Mouse (Mus musculus) hindbrain, embryonic 14.5 days (tissue): ENCODE measurements at regions not wholly inside any gene's neighbourhood (a gene's known extent, or its start where the extent isn't known, plus 50 kb on each side); places are given as distances from the start of the nearest gene placed in this dataset.

Experiments used
- ATAC-seq: fragments of 200-750 bp; cut with Nextera tagmentation; 2 replicates; pipeline ENCODE4 v1.8.0; 2017; ENCODE audit warnings: moderate number of reproducible peaks, mild to moderate bottlenecking, moderate TSS enrichment, moderate library complexity; ENCODE audit not compliant: low FRiP score
- DNase-seq: peaks from one replicate; pipeline ENCODE4 v3.0.0-alpha.2; 2015; ENCODE audit warnings: low spot score
- H3K27ac ChIP-seq: fragments of 300-500 bp; sonication (generic); 2 replicates; pipeline ENCODE4 v1.5.1; 2014; ENCODE audit warnings: mild to moderate bottlenecking, moderate library complexity
- H3K27me3 ChIP-seq: fragments of 300-500 bp; sonication (generic); 2 replicates; pipeline ENCODE4 v1.6.1; 2014; ENCODE audit warnings: mild to moderate bottlenecking, low read length, mixed read lengths; ENCODE audit not compliant: control insufficient read depth, insufficient read depth
- H3K36me3 ChIP-seq: fragments of 300-500 bp; sonication (generic); replicated peaks from 2 replicates; pipeline ENCODE4 v1.6.1; 2014; ENCODE audit not compliant: control insufficient read depth, insufficient read depth
- H3K4me1 ChIP-seq: fragments of 300-500 bp; sonication (generic); replicated peaks from 2 replicates; pipeline ENCODE4 v1.6.1; 2014; ENCODE audit warnings: antibody characterized with exemption, low read length, mixed read lengths; ENCODE audit not compliant: control insufficient read depth, insufficient read depth
- H3K4me2 ChIP-seq: fragments of 300-500 bp; sonication (generic); replicated peaks from 2 replicates; pipeline ENCODE4 v1.6.1; 2014; ENCODE audit warnings: mild to moderate bottlenecking, moderate library complexity
- H3K4me3 ChIP-seq: fragments of 300-500 bp; sonication (generic); replicated peaks from 2 replicates; pipeline ENCODE4 v1.5.1; 2014; ENCODE audit warnings: mild to moderate bottlenecking, low read length
- H3K9ac ChIP-seq: fragments of 300-500 bp; sonication (generic); 2 replicates; pipeline ENCODE4 v1.6.1; 2014
- H3K9me3 ChIP-seq: fragments of 300-500 bp; sonication (generic); 2 replicates; pipeline ENCODE4 v1.6.1; 2016; ENCODE audit warnings: low read length; ENCODE audit not compliant: control insufficient read depth
- WGBS: fragments of 180-500 bp; shearing (Covaris S2); extraction: QIAGEN DNeasy Blood & Tissue Kit; methylation state at CpG from one replicate; pipeline ENCODE4 v1.1.7; 2014; 5-methylcytosine and 5-hydroxymethylcytosine counted together

DNA sequence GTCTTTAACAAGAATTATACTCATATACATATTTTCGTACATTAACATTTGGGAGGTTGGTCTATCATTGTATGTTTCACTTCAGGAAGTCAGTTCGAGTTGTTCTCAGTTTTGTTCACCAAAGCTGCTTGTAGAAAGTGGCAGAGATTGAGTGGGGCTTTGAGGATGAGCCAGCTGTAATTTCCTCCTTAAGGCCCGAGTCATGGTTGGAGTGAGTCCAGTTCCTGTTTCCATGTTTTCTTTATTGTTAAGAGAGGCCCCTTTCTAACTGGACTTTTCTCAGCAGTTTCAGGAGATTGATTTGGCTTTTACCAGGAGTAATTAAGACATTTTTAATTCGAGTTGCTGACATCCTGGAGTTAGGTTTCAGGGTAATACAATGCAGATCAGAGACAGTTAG, 107.7 kb downstream of the Ccdc71l start:
- ATAC-seq (no peak), DNase-seq (no peak)
- no peaks in the 10 kb centered on the region for H3K36me3 ChIP-seq
- no peaks in the 10 kb centered on the region for H3K27me3 ChIP-seq
- no peak overlapping the region for H3K27ac ChIP-seq
- H3K9me3 ChIP-seq, result no peaks in the 10 kb centered on the region
- WGBS, result 66% methylated on average over 4 of the region's 4 CpGs
- H3K4me1 ChIP-seq, result no peaks in the 10 kb centered on the region
- no peak overlapping the region for H3K4me2 ChIP-seq
- no peak overlapping the region for H3K4me3 ChIP-seq
- H3K9ac ChIP-seq, result no peak overlapping the region

- no peak overlapping the region for H3K4me2 ChIP-seq
- H3K4me3 ChIP-seq, result no peak overlapping the region
- ATAC-seq, result no peak
- H3K9me3 ChIP-seq, result no peaks in the 10 kb centered on the region
- H3K9ac ChIP-seq, result no peak overlapping the region
- WGBS, result 53% methylated on average over 2 of the region's 2 CpGs
- H3K4me1 ChIP-seq, result no peaks in the 10 kb centered on the region
- H3K27me3 ChIP-seq, result no peaks in the 10 kb centered on the region
- no peaks in the 10 kb centered on the region for H3K36me3 ChIP-seq
- no peak for DNase-seq
- no peak overlapping the region for H3K27ac ChIP-seq
Observed at GRCm38 (mm10) chr12:32486729-32487128, 108.2 kb downstream of the Ccdc71l start.

DNA sequence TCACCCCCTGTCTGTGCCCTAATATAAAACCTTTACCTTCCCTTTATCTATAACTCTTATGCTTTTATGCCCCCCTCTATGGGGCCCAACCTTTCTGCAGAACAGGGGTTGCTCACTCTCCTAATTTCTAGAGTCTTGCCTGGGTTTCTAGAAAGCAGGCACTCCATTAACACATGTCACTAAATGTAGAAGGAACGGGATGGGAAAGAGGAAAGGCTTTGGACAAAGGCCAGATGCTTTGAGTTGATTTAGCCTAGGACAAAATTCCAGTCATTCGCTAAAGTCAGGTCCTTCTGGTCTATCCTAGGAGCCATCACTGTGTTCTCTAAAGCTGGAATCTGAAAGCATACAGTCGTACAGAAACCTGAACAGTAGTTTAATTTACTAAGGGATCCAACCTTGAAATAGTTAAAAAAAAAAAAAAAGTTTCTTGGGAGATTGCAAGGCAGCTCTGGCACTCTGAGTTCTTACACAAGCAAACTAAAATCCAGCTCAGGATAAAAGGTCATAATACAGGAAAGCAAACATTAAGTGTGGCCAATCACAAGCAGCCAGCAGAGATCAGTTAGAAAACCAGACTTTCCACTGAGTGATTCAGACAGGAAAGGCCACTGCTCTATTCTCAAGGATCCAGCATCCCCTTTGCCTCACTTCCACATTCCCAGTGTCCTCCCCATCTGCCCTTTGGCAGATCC, 109.5 kb downstream of the Ccdc71l start:
- H3K36me3 ChIP-seq, result no peaks in the 10 kb centered on the region
- no peak overlapping the region for H3K4me2 ChIP-seq
- H3K9me3 ChIP-seq, result no peaks in the 10 kb centered on the region
- ATAC-seq (no peak), DNase-seq (no peak)
- H3K4me1 ChIP-seq, result no peaks in the 10 kb centered on the region
- H3K27me3 ChIP-seq, result no peaks in the 10 kb centered on the region
- no peak overlapping the region for H3K9ac ChIP-seq
- WGBS, result 77% methylated on average over 3 of the region's 3 CpGs
- no peak overlapping the region for H3K4me3 ChIP-seq
- H3K27ac ChIP-seq, result no peak overlapping the region

- Histone ChIP-seq H3K9me3 (no peaks in the 10 kb centered on the region), H3K27ac (no peak overlapping the region), H3K27me3 (no peaks in the 10 kb centered on the region), H3K4me1 (no peaks in the 10 kb centered on the region), H3K9ac (no peak overlapping the region), H3K4me2 (no peak overlapping the region), H3K4me3 (no peak overlapping the region), H3K36me3 (no peaks in the 10 kb centered on the region)
- ATAC-seq, result no peak
- WGBS, result 56% methylated on average over 1 of the region's 1 CpGs
- DNase-seq, result no peak
Observed at GRCm38 (mm10) chr12:32488578-32488892, 110.0 kb downstream of the Ccdc71l start.

DNA sequence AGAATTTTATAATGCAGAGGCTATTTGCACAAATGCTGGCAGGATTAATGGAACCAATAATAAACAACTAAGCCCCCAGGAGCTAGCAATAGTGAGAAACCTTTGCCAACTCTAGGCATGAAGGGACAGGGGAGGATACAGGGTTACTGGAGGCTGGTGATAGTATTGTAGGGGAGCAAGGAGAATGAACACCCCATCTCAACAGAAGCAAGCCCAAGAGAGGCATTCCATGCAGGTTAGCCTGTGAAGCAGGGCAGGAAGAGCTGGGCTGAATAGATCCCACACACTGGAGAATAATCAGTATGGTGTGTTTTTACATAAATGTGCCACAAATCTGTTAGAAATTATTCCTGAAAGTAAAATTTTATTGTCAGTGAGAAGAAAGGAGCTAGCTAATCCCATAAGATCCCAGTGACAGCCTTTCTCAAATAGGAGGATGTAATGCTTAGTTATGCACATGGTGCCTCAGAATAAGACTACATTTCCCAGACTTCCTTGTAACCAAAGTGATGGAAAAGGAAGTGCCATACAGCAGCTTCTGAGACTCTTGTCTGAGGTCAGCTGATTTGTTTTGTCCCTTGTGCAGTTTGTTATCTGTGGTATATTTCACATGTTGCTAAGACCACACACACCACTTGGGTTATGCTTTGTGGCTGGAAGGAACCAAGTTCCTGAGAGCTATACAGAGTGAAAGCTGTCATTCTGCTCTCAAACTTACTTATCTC, 111.1 kb downstream of the Ccdc71l start:
- Histone ChIP-seq H3K4me2 (0 out of 2 replicates have a peak overlapping the region, but pooled peaks have one; percentile 25), H3K9ac (no peak overlapping the region), H3K9me3 (no peaks in the 10 kb centered on the region), H3K27ac (no peak overlapping the region), H3K36me3 (no peaks in the 10 kb centered on the region), H3K27me3 (no peaks in the 10 kb centered on the region), H3K4me3 (no peak overlapping the region), H3K4me1 (no peaks in the 10 kb centered on the region)
- ATAC-seq (peak; percentile 83), DNase-seq (peak; percentile 46)

- no peaks in the 10 kb centered on the region for H3K27me3 ChIP-seq
- ATAC-seq, result no peak
Observed at GRCm38 (mm10) chr12:32504196-32504595, 125.7 kb downstream of the Ccdc71l start.

DNA sequence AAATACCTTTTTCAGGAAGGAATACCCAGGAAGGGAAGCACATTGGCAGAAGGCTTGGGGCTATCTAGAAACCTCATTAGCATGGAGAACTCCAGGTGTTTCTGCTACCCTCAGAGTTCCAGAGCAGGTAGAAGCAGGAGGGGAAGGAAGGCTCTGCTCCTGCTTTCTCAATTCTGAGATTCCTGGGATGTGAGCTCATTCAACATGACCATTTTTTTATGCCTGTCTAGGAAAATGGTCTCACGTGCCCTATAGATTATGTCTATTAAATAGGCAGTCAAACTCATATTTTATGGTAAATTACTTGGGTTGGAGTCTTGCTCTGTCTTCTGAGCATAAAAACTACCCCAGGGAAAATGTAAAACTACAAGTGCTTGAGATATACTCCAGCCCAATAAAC, 130.2 kb downstream of the Ccdc71l start:
- 86% methylated on average over 1 of the region's 1 CpGs for WGBS
- DNase-seq (no peak), ATAC-seq (no peak)
- no peaks in the 10 kb centered on the region for H3K36me3 ChIP-seq
- 0 out of 2 replicates have a peak, but pooled peaks cover 6% of the 10 kb centered on the region for H3K9me3 ChIP-seq
- H3K4me1 ChIP-seq, result no peaks in the 10 kb centered on the region
- no peak overlapping the region for H3K9ac ChIP-seq
- no peak overlapping the region for H3K4me2 ChIP-seq
- H3K27ac ChIP-seq, result no peak overlapping the region
- no peaks in the 10 kb centered on the region for H3K27me3 ChIP-seq
- H3K4me3 ChIP-seq, result no peak overlapping the region

More at GRCm38 (mm10) chr12:32504196-32504595, 125.7 kb downstream of the Ccdc71l start:
- 74% methylated on average over 3 of the region's 3 CpGs for WGBS
- Histone ChIP-seq H3K36me3 (no peaks in the 10 kb centered on the region), H3K9me3 (no peaks in the 10 kb centered on the region), H3K9ac (no peak overlapping the region), H3K27ac (no peak overlapping the region), H3K4me2 (no peak overlapping the region), H3K4me1 (no peaks in the 10 kb centered on the region), H3K4me3 (no peak overlapping the region)
- no peak for DNase-seq

DNA sequence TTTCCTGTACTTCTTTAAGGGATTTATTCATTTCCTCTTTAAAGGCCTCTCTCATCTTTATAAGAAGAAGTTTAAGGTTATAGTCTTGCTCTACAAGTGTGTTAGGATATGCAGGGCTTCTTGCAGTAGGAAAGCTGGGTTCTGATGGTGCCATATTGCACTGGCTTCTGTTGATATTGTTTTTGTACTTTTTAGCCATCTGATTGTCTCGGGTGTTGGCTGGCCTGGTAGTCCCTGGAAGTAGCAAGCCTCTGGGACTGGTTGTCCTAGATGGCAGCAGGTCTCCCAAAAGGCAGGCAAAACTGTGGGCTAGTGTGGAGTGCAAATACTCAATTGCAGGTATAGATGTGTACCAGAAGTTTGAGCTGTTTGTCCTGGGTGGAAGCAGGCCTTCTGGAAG, 147.1 kb downstream of the Ccdc71l start:
- ATAC-seq (no peak), DNase-seq (no peak)
- no peaks in the 10 kb centered on the region for H3K27me3 ChIP-seq
- no peaks in the 10 kb centered on the region for H3K36me3 ChIP-seq
- 82% methylated on average over 1 of the region's 1 CpGs for WGBS
- no peak overlapping the region for H3K9ac ChIP-seq
- no peak overlapping the region for H3K4me3 ChIP-seq
- H3K27ac ChIP-seq, result no peak overlapping the region
- no peaks in the 10 kb centered on the region for H3K9me3 ChIP-seq
- H3K4me1 ChIP-seq, result no peaks in the 10 kb centered on the region
- H3K4me2 ChIP-seq, result no peak overlapping the region

GRCm38 (mm10) chr12:32531216-32531615, 152.7 kb downstream of the Ccdc71l start:
- no peaks in the 10 kb centered on the region for H3K4me1 ChIP-seq
- no peak overlapping the region for H3K9ac ChIP-seq
- ATAC-seq, result no peak
- H3K36me3 ChIP-seq, result no peaks in the 10 kb centered on the region
- H3K27me3 ChIP-seq, result no peaks in the 10 kb centered on the region
- H3K4me3 ChIP-seq, result no peak overlapping the region
- WGBS, result 79% methylated on average over 3 of the region's 3 CpGs
- no peak for DNase-seq
- H3K4me2 ChIP-seq, result no peak overlapping the region
- H3K9me3 ChIP-seq, result no peaks in the 10 kb centered on the region
- H3K27ac ChIP-seq, result no peak overlapping the region
